Mouse (Mus musculus) ovary, postnatal 10 days (tissue): ENCODE data around the gene Cd300ld5.
"Not testable (repeated sequence)": the region's sequence is repeated elsewhere in the genome, so short reads cannot be mapped to it uniquely, and the experiment has no call there.

Experiments used
- DNase-seq: peaks from one replicate; pipeline ENCODE4 v3.0.0; 2022; ENCODE audit warnings: low spot score

The Cd300ld5 gene

GRCm38 (mm10) chr11:115037669-115038068 lies at the start of gene Cd300ld5:
Cd300ld5 (minus strand) TSS chr11:115037769.
- not testable (repeated sequence) for DNase-seq

DNA sequence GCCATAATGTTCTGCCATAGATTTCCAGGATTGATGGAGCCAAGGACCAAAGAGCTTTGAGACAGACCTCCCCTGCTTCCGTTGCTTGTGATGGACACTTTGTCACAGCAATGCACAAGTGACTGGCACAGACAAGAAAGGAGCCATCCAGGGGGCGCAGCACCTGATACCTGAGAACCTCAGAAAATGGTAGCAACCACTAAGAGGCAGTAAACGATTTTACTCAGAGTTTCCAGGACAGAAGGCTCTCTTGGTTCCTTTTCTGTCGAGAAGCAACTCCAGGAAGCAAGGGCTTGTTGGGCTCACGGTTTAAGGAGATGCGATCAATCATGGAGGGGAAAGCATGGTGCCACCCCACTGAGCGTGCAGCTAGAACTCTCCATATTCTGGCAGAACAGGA lies 48.6 kb upstream of the Cd300ld5 start:
- no peak for DNase-seq

- no peak for DNase-seq
Measured at GRCm38 (mm10) chr11:115085064-115085463, 47.5 kb upstream of the Cd300ld5 start.

DNA sequence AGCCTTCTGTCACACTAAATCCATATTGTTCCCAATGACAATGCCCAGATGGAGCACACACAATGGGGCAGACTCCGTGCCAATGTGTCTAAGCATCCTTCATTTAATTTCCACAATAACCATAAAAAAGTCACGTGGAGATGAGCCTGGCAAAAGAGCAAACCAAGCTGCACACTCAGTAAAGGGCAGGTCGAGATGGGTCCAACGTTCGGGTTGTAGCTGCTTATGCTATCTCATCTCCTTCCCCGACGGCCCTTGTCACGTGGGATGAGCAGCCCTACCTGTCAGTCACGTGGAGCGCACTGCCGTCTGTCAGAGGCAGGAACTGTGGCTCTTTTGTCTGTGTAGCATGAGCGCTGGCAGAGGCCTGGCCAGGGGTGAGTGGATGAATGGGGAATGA lies 47.0 kb upstream of the Cd300ld5 start:
- DNase-seq: no peak

GRCm38 (mm10) chr11:115083376-115084139 lies 46.0 kb upstream of the Cd300ld5 start:
- peak; percentile 51 for DNase-seq

DNA sequence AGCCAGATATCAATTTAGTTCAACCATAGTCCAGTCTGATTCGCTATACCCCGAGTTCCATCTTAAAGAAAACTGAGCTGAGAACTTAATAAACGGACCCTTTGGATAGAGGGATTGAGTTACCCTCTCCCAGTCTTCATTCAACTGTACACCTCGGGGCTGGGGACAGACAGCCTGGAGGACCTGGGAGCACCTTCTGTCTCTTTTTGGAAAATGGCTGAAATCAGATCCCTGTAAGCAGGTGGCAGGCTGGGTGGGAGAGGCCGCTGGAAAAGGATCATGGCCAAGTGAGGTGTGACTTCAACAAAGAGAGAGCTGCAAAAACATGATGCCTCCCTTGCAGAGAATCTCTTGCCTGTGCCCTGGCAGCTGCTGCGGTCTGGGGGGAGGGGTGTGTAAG lies 44.6 kb upstream of the Cd300ld5 start:
- DNase-seq: no peak

GRCm38 (mm10) chr11:115081373-115081772 lies 43.8 kb upstream of the Cd300ld5 start:
- no peak for DNase-seq

DNA sequence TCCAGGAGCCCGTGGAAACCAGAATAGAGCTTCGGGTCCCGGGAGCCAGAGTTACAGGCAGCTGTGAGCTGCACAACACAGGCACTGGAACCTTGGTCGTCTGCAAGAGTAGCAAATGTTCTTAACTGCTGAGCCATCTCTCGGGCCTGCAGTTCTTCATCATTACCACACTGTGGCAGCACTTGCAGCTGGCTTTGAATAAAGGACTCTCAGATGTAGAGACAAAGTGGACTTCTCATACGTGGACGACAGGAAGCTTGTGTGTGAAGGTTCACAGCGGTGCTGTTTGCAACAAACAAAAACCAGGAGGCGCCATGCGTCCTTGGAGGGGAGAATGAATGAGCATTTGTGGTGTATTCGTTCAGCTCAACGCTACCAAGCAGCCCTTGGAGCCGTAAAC lies 43.3 kb upstream of the Cd300ld5 start:
- peak; percentile 5 for DNase-seq

DNA sequence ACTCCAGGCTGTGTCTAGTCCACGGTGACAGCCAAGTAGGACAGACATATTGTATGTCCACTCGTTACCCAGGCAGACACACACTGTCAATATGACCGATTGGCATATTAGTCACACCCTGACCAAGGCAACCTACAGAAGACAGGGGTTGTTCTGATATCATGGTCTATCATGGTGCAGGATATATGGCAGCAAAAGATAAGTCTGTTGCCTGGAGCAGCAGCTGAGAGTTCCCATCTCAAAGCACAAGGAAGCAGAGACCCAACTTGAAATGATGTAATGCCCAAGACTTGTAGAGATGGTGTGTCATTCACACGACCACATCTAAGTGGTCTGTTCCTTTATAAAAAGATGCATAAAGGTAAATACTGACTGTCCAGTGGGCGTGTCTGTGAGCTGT lies 41.1 kb upstream of the Cd300ld5 start:
- DNase-seq: no peak

DNA sequence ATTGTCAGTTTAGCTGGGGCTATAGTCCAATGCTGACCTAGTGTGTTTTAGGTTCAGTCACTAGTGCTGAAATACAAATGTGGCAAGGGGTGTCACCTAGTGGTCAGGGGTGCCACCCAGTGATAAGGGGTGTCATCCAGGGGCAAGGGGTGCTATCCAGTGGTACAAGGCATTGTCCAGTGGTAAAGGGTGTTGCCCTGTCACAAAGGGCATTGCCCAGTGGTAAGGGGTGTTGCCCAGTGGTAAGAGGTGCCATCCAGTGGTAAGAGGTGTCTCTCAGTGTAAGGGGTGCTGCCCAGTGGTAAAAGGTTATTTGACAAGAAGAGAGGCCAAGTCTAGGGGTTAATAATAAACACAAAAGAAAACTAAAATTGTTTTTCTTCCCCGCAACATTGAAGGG lies 39.9 kb upstream of the Cd300ld5 start:
- no peak for DNase-seq

- no peak for DNase-seq
Measured at GRCm38 (mm10) chr11:115075859-115076258, 38.3 kb upstream of the Cd300ld5 start.

- DNase-seq: no peak
Measured at GRCm38 (mm10) chr11:115075407-115075806, 37.8 kb upstream of the Cd300ld5 start.

- DNase-seq: no peak
Measured at GRCm38 (mm10) chr11:115073002-115073401, 35.4 kb upstream of the Cd300ld5 start.

GRCm38 (mm10) chr11:115071631-115072294 lies 34.2 kb upstream of the Cd300ld5 start:
- no peak for DNase-seq

DNA sequence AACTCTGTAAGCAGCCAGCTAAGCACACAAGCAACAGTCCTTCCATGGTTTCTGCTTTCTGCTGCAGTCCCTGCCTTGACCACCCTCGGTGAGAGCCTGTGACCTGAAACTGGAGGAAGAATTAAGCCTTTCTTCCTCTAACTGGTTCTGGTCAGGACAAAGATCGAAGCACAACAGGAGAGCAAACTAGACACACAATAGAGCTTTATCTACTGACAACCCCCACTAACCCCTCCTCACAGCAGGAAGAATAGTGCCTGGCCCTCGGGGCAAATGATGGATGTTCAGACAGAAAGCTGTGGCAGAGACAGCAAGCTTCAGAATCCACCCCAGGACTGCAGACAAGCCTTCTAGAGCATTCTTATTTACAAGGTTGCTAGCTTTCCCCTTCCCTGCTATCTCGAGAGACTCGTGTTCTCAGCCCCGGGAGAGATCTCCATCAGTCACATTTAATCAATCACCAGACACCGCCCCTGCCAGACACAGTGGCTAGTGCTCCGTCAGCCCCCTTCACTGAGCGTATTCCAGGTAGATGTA lies 33.5 kb upstream of the Cd300ld5 start:
- no peak for DNase-seq

DNA sequence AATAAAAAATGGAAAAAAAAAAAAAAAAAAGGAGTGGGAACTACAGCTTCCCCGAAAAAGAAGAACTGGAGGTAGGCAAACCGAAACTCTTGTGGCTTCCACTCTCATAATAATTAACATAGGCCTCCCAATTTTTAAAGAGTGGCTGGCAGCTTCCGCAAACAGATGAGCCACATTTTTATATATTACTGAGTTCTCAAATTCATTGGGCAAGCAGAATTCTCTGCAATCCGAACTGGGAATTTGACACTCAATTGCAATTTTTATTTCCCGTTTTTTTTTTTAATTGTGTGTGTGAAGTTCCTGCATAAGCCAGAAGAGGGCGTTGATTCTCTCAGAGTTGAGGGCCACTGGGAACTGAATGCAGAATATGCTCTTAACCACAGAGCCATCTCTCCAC lies 29.2 kb upstream of the Cd300ld5 start:
- no peak for DNase-seq

GRCm38 (mm10) chr11:115062077-115062476 lies 24.5 kb upstream of the Cd300ld5 start, which contains the start of gene Cd300e:
Cd300e (minus strand) TSS chr11:115062177.
- DNase-seq: no peak

DNA sequence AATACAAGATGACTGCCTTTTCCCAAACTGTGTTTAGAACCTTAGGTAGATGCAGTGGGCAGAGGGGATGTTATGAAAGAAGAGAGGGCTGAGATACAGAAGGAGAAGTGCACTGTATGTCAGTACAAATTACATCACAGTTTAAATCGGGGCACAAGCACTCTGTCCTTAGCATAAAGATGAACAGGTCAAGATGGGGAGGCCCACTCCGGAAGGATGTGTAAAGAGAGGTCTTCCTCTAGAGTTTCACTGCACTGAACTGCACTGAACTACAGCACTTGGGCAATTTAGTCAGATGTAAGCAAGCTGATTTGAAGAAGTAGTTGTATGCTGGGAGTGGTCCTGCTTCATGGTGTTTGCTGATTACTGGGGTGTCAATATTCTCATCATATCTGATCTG lies 22.2 kb upstream of the Cd300ld5 start:
- no peak for DNase-seq

GRCm38 (mm10) chr11:115058701-115059100 lies 21.1 kb upstream of the Cd300ld5 start:
- DNase-seq: no peak

GRCm38 (mm10) chr11:115054537-115054936 lies 17.0 kb upstream of the Cd300ld5 start:
- DNase-seq: no peak

DNA sequence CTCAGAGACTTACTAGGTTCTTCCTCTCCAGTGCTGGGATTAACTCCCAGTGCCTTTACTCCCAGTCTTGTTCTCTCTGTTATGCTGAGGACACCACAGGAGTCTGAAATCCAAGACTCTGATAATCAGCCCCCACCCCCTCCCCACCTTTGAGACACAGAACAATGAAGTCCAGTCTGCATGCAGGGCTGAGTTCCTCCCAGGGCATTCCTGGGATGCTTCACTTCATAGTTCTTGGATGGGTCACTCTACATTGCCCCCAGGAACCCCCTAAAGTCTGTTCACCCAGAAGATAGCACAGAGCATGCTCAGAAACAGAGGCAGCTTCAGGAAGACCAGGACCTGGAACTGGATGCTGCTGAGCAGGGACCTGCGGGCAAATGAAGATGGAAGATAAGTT lies 15.4 kb upstream of the Cd300ld5 start:
- DNase-seq: no peak

DNA sequence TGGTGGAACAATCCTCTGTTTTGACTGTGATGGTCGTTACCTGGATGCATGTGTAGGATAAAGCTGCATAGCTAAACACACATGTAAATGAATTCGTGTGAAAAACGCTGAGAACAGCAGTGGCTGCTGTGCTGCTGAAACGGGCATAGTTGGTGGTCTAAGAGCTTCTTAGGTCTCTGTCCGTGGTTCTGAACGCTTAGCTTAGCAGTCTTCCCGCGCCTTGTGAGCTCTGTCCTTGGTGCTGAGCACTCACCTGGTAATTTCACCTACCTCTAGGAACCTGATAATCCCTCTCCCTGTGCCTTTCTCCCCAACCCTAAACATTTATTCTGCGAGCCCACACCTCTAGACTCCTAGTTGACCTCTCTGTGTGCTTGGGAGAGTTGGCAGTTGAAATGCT lies 14.6 kb upstream of the Cd300ld5 start:
- peak; percentile 7 for DNase-seq

DNA sequence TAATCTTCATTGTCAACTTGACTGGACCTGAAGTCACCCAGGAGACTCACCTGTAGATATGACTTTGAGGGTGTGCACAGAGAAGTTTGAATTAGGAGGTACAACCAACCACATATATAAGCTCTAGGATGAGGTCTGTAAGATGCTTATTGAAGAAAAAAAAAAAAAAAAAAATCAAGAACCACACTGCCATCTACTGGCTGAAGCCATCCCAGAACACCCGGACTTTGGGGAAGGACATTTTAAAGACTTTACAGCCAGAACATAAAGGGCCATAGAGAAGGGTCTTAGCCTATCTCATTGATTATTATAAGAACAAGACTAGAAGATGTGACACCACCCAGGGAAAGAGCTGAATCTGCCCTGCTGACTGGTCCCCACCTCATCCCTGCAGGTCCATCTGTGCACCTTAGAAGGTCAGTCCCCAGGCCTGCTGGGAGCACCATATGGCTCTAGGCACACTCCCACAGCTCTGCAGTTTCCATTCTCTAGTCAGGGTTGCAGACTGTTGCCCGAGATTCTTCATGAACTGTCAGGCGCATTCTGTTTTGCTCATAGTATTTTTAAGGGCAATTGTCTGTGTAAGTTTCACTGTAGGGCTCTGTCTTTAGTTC lies 11.8 kb upstream of the Cd300ld5 start:
- no peak for DNase-seq
